Mouse (Mus musculus): Measurements from ENCODE around the gene Klhl15. TPM values are rescaled to one million over a fixed set of nuclear protein-coding genes. Genes with fewer than 3 reads are reported as not detected.
"Not testable (repeated sequence)": the region's sequence is repeated elsewhere in the genome, so short reads cannot be mapped to it uniquely, and the experiment has no call there.

Klhl15 gene
- 8.3 and 11.0 TPM in 2 replicates for polyA plus RNA-seq (2012; rRNA removed)

DNA sequence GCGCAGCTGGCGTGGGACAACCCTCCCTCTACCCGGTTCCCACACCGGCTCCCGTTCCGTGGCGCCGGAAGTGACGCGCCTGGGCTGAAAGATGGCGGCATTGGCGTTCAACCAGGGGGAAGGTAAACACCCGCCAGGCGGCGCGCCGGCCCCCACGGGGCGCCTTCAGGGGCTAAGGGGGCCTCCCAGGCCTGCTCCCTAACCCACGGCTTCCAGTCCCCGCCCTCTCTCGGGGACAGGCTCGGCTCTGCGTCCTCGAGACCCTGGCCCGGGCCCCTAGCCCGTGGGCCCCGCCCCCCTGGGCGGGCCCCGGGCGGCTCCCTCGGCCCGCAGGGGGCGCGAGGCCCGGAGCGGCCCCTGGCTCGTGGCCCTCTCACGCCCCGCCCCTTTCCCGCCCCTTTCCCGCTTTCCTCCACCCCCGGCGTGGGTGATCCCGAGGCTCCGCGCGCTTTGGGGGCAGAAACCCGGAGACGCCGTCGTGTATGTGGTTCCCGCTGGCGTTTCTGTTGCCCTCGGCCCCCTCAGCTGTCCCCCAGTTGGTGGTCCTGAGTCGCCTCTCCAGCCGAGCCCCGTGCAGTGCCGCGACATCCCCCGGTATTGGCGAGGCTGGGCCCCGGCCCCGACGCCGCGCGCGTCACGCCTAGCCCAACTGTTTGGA is at the start of gene Klhl15:
Gene Klhl15 (plus strand): TSS at position 68 of the 658 bp plus-strand sequence.
- DNase-seq (ENCODE audit: low read depth) = no peak

DNA sequence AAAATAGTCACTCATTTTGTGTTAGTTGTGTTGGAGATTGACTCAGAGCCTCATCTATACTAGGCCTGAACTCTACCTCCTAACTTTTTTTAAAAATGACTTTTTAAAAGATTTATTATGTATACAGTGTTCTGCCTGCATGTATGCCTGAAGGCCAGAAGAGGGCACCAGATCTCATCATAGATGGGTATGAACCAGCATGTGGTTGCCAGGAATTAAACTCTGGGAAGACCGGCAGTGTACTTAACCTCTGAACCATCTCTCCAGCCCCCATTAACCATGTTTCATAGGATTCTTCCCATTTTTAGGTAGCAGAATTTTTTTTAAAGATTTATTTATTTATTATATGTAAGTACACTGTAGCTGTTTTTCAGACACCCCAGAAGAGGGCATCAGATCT is 49.2 kb upstream of the Klhl15 start:
- DNase-seq (ENCODE audit: low read depth) = no peak

DNA sequence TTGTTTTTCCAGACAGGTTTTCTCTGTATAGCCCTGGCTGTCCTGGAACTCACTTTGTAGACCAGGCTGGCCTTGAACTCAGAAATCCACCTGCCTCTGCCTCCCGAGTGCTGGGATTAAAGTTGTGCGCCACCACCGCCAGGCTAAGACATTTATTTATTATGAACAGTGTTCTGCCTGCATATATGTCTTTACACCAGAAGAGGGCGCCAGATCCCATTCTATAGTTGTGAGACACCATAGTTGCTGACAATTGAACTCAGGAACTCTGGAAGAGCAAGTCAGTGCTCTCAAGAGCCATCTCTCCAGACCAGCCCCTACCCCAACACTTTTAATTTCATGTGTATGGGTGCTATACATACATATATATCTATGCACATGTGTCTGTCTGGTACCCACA is 40.5 kb upstream of the Klhl15 start:
- not testable (repeated sequence) for DNase-seq (ENCODE audit: low read depth)

DNA sequence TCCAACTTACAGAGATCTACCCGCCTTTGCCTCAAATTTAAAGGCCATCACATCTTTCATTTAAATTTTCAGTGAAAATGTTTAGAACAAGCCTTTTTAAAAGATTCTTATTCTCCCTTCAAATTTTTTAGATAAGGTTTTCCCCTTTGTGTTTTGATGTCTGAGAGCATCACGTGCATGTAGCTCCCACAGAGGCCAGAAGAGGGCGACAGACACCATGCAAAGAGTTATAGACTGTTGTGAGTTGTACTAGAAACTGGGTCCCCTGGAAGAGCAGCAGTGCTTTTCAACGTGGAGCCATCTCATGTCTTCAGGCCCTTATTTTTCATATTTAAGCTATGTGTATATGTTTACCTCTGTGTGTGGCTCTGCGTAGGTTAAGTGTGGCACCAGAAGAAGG is 36.6 kb upstream of the Klhl15 start:
- no peak for DNase-seq (ENCODE audit: low read depth)

DNA sequence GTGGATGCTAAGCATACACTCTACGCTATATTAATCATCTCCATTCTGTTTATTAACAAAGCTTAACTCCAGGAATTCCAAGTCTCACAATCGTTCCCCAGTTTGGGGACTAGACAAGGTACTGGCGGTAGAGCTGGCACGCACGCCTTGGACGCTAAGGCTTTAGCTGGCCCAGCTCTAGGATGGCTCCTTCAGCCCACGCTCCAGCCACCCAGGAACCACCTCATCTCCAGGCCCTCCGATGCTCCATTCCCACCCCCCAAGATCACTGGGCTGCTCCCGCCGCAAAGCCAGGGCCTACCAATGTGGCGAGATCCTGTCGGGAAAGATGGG is 22.2 kb upstream of the Klhl15 start:
- DNase-seq (ENCODE audit: low read depth) = no peak

DNA sequence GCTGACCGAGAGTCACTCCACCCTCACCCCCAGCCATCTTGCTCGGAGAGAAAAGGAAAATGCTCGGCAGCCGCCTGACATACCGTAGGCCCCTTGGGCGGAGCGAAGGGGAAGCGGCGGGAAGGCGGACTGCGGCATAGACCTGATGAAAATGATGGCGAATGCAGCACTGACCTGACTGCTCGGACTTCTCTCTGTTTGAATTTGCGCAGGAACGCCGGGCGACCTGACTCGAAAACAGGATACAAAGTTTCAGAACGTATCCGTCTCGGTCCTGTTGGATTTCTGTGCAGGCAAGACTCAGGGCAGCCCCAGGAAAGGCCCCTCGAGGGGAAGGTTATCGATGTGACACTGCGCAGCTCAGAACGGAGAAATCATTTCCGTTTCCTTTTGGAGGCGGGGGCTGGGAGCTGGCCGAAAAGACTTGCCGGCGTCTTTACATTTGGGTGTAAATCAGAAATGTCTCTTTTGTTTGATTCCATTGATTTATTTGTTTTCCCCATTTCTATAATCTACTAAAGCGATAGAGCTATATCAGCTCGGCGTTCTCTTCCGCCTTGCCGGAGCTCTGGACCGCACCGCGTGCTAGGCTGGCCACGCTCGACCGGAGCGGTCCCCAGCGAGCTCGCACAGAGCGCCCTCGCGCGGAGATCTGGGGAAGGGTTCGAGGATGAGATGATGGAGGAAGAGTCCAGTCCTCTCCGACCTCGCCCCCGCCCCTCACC is 21.6 kb upstream of the Klhl15 start, which contains the start of gene Eif2s3x:
Gene Eif2s3x (minus strand): TSS at position 266 of the 725 bp plus-strand sequence.
- DNase-seq (ENCODE audit: low read depth) = no peak

DNA sequence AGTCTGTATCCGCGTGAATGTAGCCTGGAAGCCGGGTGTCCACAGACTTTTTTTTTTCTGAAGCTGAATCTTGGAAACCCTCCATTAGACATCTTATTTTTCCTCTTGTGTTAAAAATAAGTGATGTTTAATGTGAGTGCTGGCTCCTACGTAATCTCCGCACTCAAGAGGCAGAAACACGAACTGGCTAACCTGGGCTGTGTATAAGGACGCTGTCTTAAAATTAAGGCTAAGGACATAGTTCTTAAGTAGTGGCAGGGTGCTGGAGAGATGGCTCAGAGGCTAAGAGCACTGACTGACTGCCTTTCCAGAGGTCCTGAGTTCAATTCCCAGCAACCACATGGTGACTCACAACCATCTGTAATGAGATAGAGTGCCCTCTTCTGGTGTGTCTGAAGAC is 21.0 kb upstream of the Klhl15 start:
- DNase-seq (ENCODE audit: low read depth) = no peak

DNA sequence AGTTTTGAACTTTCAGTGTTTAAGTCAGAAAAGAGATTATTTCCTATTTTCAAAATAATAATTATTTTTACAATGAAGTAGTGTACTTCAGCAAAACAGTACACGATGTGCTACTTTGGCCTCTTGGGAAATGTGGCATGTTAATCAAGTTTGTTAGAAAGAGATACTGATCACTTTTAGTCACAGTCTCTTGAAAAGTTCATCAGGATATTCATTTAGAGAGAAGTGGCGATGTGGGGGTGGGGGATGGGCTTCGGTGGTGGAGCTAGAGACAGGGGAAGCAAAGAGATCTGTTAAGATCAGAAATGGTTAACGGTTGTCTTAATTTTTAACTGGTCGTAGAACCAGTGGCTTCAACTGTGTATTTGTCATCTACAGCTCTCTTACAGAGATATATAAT is 967 bp upstream of the Klhl15 start:
- no peak for DNase-seq (ENCODE audit: low read depth)

DNA sequence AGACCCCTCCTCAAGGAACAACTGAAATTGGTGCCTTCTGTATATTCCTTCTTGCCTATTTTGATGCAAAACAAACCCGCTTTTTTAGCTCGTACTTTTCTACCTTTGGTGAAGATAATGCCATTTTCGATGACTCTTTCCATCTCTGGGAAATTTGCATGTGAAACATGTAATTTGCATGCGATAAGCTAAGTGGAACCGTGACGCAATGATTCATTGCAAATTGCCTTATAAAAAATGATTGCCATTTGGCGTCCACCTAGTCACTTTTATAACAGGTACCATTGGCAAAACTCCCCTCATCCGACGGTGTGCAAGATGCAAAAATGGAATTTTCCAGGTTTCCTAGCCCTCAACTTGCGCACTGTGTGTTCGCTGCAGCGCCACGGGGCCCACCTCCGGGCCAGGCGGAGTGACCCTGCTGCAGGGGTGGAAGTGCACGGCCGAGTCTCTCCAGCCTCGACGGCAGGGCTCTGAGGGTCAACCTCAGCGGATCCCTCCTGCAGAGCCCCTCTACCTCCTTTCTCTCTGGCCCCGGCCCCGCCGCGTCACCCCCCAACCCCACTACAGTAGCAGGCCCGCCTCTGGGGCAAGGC is 365 bp upstream of the Klhl15 start:
- DNase-seq (ENCODE audit: low read depth) = no peak

DNA sequence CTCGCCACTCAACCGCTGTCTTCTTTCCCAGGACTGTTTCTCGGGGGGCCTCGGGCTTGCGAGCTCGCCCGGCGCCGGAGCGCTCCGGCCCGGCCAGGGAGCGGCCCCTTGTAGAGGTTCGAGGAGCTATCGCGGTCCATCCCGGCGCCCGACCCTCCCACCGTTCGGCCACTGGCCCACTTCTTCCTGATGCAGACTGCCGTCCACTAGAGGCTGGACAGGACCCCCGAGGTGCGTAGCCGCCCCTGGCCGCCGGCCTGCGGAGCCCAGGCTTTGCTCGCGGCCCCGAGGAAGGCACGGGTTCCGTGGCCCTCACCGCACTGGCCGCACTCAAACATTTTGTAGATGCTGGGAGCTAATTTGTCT is 774 bp downstream of the Klhl15 start:
- no peak for DNase-seq (ENCODE audit: low read depth)

DNA sequence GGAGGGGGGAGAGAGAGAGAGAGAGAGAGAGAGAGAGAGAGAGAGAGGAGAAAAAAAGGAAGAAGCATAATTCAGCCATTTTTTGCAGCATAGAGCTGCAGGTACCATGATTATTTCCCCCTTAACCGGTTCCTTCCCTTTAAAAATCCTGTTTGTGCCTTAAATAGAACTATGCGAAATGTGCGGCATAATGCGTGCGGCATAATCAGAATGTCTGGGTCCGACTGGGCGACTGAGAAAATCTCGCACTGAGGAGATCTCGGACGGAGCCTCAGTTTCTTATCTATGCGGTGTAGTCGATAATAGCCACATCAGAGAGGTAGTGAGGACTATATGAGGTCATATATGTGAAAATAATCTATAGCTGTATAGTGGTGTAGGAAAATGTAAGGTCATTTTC is 1.2 kb downstream of the Klhl15 start:
- DNase-seq (ENCODE audit: low read depth) = no peak

DNA sequence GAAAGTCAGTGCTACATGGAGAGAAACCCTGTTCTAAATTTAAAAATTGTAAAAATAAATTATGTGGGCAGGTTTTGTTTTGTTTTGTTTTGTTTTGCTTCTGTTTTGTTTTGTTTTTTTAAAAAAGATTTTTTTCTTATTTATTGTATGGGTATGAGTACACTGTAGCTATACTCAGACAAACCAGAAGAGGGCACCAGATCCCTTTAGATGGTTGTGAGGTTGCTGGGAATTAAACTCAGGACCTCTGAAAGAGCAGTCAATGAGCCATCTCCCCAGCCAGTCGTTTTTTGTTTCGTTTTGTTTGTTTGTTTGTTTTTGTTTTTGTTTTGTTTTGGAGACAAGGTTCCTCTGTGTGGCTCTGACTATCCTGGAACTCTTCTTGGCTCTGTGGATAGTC is 54.5 kb downstream of the Klhl15 start:
- no peak for DNase-seq (ENCODE audit: low read depth)

DNA sequence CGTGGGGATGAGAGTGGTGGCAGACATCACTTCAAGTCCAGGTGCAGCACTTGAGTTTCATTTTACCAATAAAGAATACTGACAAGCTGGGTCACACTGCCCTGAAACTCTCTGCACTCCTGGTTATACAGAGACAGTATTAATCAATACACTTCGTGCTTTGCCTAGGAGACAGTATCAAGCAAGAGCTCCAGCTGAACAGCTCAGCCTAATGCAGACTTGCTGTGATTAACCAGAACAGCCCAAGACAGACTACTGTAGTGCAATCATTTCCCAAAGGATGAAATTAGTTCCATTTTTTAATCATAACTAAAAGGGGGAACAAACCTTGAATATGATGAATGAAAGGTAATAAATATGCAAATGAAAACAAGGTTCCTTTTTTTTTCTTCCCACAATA is 68.5 kb downstream of the Klhl15 start:
- no peak for DNase-seq (ENCODE audit: low read depth)

DNA sequence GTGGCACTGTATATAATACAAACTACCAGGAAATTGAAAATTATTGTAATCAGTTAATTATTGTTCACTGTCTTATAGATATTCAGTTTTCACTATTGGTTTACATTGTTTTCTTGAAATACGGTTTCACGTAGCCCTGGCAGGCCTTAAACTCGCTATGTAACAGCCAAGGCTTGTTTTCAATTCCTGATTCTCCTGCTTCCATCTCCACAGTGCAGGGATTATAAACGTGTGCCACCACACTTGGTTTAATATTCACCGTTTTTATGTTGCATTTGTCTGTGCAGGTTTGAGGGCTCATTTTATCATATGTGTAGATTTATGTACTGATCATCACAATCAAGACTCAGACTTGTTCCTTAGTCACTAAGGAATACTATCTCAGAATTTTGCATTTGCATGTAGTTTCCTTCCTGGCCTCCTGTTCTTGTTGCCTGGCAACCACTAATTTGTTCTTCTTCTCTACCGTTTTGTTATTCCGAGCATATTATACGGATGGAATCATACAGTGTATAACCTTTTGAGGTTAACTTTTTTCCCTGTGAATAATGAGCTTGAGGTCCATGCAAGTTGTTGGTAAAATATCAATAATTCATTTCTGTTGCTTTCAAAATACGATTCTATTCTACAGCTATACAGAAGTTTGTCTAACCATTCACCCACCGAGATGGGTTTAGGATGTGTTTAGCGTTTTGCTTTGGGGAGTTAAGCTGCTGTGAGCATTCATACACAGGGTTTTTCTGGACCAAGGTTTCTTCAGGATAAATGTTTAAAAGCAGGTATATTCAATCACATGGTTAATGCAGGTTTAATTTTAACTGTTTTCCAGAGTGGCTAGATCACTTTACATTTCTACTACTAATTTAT is 86.9 kb downstream of the Klhl15 start:
- DNase-seq (ENCODE audit: low read depth) = no peak

Other genes starting within 250 kb of the Klhl15 start
- gene Zfx, start 110.9 kb upstream of the Klhl15 start, polyA plus RNA-seq (2012; rRNA removed) = 9.6 and 11.7 TPM in 2 replicates
- gene Eif2s3x, start 21.7 kb upstream of the Klhl15 start, polyA plus RNA-seq (2012; rRNA removed) = 47.4 and 47.5 TPM in 2 replicates
- gene Fam90a1b, start 132.2 kb downstream of the Klhl15 start, polyA plus RNA-seq (2012; rRNA removed) = 0.25 and 0.86 TPM in 2 replicates
- 10.7 and 11.7 TPM in 2 replicates for gene Apoo, start 132.5 kb downstream of the Klhl15 start, polyA plus RNA-seq (2012; rRNA removed)